Mouse (Mus musculus) induced T-regulatory cell, adult 2 months (primary cell): ENCODE data around the gene Pdss1.
A peak's percentile ranks its signal among the peaks of the same experiment; 100 is the strongest.
"Not testable (repeated sequence)": the region's sequence is repeated elsewhere in the genome, so short reads cannot be mapped to it uniquely, and the experiment has no call there.

Source experiments
- DNase-seq: peaks from one replicate; pipeline ENCODE4 v3.0.0-alpha.2; 2012; ENCODE audit warnings: low read depth

The Pdss1 gene

DNA sequence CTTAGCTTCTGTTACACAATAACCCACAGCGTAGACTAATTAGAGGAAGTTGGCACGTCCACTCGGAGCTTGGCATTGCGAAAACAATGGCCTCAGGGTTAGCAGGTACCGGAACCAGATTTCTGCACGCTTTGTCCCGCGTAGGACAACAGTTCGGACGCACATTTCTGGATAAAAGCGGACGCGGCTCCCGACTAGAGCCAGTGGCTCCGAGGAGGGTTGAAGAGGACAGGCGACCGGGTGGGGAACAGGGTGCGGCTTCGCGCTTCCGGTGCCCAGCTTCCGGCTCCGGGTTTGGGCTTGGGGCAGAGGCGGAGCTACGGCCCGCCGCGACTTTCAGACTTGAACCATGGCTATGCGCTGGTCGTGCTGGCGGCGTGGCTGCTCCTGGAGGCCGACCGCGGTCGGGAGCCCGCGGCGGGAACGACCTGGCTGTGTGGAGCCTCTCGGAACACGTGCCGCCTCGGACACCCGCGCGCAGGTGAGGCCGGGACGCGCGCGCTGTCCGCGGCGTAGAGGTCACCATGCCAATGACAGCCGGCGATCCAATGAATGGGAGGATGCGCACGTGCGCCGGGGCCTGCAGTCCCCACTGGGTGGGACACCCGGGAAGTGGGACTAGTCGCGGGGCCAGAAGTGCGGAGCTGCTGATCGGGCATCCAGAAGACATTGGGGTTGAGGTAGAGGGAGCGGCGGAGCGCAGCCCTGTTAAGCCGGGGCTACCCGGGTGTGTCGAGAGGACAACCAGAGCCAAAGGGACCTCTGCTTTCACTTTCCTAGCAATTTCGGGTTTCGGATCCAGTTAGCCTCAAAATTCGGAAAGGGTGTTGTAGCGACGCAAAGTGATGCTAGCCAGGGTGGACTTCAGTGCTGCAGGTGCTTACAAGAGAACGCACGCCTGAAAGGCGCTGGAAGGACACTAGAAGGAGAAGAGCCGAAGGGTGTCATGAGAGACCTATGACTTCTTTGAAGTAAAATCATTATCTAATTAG lies at the start of gene Pdss1:
Gene Pdss1, plus strand, starts transcription at position 241 of the 992 bp plus-strand sequence.
- DNase-seq = peak; percentile 91

GRCm38 (mm10) chr2:22851900-22852299 lies 43.4 kb upstream of the Pdss1 start:
- no peak for DNase-seq

DNA sequence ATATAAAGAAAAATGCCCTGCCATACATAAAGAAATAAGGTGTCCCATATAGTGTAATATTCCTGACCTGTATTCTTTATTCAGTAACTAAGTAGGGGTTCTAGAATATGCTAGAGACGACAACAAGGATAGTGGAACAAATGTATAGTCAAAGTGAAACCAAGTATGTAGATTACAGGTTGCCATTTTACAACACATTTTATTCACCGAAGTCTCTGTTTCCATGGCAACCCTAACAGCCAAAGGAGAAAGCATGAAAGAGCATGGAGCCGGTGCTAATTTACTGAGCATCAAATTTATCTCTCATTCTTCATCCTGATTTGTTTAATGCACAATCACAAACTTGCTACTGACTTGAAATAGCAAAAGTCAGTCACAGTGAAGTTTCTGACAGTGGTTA lies 37.8 kb upstream of the Pdss1 start:
- peak; percentile 86 for DNase-seq

DNA sequence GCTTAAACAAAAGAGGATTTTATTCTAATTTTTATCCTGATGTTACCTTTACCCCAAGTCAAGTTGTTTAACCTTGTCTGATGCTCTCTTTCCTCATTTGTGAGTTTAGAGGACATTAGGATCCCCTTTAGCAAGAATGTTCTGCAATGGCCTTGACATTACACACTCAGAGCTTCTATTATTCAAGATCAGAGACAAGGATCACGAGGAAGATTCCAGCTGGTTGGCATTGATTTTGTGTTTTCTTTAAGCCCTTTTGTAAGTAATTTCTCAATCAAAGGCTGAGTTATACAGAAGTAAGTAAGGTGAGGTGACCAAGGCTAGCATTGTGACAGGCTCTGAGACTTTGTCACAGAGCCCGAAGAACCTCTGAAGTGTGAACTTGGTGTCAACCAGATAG lies 33.1 kb upstream of the Pdss1 start:
- no peak for DNase-seq

DNA sequence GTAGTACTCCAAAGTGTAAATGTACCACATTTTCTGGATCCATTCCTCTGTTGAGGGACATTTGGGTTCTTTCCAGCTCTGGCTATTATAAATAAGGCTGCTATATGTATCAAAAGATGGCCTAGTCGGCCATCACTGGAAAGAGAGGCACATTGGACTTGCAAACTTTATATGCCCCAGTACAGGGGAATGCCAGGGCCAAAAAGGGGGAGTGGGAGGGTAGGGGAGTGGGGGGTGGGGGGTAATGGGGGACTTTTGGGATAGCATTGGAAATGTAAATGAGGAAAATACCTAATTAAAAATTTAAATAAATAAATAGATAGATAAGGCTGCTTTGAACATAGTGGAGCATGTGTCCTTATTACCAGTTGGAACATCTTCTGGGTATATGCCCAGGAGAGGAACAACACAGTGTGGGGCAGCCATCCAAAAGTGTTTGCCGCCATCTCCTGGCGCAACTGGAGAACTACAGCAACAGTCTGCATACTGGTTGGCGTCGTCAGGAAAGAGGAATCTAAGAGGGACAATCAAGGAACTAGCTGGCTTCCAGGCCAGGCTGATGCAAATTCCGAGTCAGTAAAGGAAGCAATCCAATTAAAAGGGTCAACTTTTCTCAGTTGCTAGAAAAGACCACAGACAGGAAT lies 30.8 kb upstream of the Pdss1 start:
- DNase-seq = peak; percentile 83

- DNase-seq = no peak
These were observed 29.5 kb upstream of the Pdss1 start for GRCm38 (mm10) chr2:22865818-22866217.

- DNase-seq = no peak
These were observed 28.4 kb upstream of the Pdss1 start for GRCm38 (mm10) chr2:22866894-22867424.

- DNase-seq = no peak
These were observed 22.2 kb upstream of the Pdss1 start for GRCm38 (mm10) chr2:22873159-22873558.

DNA sequence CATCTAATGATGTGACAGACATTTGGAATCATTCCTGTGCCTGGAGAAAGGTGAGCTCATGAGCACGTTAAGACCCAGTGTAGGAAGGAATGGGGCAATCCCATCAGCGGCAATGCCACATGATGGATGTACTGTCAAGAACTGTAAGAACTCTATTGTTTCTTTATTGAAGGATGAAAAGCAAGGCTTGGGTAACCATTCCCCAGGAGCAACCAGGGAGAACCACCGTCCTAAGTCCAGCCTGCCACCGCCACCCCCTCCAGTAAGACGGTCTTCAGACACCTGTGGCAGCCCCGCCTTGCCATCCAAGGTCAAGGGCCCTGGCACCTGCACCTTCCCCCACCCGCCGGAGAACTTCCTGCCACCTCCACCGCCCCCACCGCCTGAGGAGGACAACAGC lies 20.7 kb upstream of the Pdss1 start:
- no peak for DNase-seq

DNA sequence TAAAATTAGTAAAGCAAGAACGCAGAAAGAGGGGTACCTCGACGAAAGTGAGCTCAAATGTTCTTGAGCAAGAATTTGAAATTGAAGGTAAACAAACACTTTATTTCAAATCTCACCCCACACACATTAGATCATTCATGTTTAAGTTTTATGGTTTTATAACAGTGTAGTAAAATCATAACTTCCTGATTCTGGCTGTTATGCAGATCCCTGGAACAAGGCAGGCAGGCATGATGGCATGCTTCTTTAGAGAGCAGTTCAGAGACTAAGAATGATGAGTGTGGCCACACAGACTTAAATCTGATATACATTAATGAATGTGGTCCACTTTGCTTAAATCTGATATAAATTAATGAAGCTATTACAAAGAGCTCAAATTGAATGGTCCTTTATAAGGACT lies 18.7 kb upstream of the Pdss1 start:
- DNase-seq = no peak

DNA sequence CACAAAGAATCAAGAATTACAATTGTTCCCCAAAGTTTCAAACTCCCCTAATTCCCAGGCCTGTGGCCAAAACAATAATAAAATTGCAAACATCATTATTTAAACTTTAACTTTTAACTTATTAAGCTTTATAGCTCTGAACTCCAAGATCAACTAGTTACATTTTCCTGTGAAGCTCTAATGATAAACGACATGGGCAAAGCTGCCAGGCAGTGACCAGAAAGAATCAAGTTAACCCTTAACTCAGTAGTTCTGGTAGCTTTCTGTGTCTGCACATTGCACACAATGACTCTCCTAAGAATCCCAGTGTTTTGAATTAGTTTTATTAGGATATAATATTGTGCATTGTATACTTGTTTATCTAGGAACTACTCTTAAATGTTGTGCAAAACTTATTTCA lies 16.5 kb upstream of the Pdss1 start:
- DNase-seq = no peak

DNA sequence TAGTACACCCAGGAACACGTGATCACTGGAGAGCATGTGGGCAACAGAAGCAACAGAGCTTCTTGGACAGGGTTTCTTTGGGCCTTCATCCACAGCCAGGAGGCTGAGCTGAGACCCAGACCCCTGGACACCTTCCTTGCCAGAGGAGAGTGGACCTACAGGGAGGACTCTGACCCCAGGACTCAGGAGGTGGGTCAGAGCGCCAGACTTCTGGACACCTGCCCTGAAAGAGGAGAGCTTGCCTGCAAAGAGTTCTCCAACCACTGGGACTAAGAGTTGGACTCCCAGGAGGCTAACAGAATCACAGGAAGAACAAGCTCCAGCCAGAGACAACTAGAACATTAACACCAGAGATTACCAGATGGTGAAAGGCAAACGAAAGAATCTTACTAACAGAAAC lies 14.6 kb upstream of the Pdss1 start:
- DNase-seq = not testable (repeated sequence)

GRCm38 (mm10) chr2:22894932-22895281 lies 415 bp upstream of the Pdss1 start:
- no peak for DNase-seq

DNA sequence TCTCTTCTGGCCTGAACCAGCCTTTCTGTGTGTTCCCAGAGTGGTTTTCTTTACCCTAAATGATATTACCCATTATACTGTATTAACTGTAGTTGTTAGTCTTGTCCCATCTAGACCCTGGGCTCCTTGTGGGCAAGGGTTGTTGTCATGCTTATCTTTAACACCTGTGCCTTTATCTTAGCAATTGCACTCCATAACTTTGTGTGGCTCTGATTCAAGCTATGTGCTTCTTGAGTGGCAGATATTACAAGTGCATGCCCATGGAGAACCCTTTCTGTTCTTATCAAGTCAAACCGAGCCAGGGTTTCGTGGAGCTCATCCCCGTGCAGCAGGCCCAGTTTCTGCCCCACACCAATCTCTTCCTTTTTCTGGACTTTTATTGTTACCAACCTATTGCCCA lies 8.6 kb downstream of the Pdss1 start:
- DNase-seq = no peak

DNA sequence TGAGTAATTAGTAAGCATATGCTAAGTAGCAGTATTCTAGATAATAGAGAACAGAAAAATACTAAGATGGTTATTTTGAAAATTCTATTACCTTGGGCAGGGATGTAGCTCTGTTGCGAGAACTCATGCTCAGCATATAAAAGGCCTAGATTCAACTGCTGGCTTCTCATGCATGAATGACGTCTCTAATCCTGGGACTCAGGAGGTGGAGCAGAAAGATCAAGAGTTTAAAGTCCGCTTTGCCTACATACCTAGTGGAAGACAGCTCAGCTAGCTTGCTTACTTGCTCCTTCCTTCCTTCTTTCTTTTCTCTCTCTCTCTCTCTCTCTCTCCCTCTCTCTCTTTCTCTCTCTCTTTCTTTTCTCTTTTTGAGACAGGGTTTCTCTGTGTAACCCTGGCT lies 19.1 kb downstream of the Pdss1 start:
- DNase-seq = no peak

GRCm38 (mm10) chr2:22918651-22919050 lies 23.3 kb downstream of the Pdss1 start:
- DNase-seq = no peak

DNA sequence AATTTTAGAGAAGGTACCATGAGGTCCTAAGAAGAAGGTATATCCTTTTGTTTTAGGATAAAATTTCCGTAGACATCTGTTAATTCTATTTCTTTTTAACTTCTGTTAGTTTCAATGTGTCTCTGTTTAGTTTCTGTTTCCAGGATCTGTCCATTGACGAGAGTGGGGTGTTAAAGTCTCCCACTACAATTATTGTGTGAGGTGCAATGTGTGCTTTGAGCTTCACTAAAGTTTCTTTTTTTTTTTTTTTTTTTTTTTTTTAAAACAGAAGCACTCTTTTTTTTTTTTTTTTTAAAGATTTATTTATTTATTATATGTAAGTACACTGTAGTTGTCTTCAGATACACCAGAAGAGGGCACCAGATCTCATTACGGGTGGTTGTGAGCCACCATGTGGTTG lies 30.6 kb downstream of the Pdss1 start:
- not testable (repeated sequence) for DNase-seq

GRCm38 (mm10) chr2:22928259-22928658 lies 32.9 kb downstream of the Pdss1 start:
- no peak for DNase-seq

- DNase-seq = no peak
These were observed 38.2 kb downstream of the Pdss1 start for GRCm38 (mm10) chr2:22933556-22933955.

- no peak for DNase-seq
These were observed 54.6 kb downstream of the Pdss1 start for GRCm38 (mm10) chr2:22949956-22950355.

GRCm38 (mm10) chr2:22954278-22954677 lies 59.0 kb downstream of the Pdss1 start:
- no peak for DNase-seq

GRCm38 (mm10) chr2:22955914-22956313 lies 60.6 kb downstream of the Pdss1 start:
- no peak for DNase-seq

- DNase-seq = peak; percentile 46
These were observed 62.1 kb downstream of the Pdss1 start for GRCm38 (mm10) chr2:22957415-22957814.
